ENCODE assay signal across 8 mouse cellular contexts in the genomic region with DNA sequence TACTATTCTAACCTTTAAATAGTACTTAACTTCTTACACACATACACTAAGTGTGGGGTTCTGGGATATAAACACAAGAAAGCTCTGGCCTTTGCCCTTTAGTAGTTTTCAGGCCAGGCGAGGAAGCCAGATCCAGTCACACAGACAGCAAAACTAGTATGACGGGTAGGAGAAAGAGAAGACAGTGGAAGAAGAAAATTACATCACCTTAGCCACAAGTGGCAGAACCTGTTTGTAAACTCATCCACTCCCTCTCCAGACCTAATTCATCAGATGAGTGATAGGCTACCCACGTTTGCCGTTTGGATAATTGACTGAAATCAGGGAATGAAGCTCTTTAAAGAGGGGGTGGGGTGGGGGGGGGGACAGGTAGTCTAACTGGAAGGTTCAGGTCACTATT. TPM values are rescaled to one million over a fixed set of nuclear protein-coding genes. Genes with fewer than 3 reads are reported as not detected.
DNase-seq lines count a peak whose midpoint lies in the region; ATAC-seq and TF ChIP-seq lines count a peak whose summit lies in the region.

No protein-coding gene starts in this region.

- H3K4me2 ChIP-seq in heart, postnatal 0 days (ENCODE audit: low read depth, low read length), result peak overlapping the region; percentile 76
- H3K4me2 ChIP-seq in hindbrain, postnatal 0 days (ENCODE audit: low read depth, low read length), result peak overlapping the region; percentile 59
- H3K4me2 ChIP-seq in midbrain, embryonic 15.5 days, result peak overlapping the region; percentile 74

- no peaks in the 10 kb centered on the region for H3K9me3 ChIP-seq in heart, postnatal 0 days (replicated peaks; ENCODE audit: control insufficient read depth, low read length)
- no peaks in the 10 kb centered on the region for H3K9me3 ChIP-seq in embryonic facial prominence, embryonic 10.5 days
- H3K9me3 ChIP-seq in hindbrain, postnatal 0 days (ENCODE audit: low read length), result no peaks in the 10 kb centered on the region
- no peaks in the 10 kb centered on the region for H3K9me3 ChIP-seq in midbrain, embryonic 15.5 days

- WGBS in heart, postnatal 0 days, result 35% methylated on average over 4 of the region's 4 CpGs
- WGBS in embryonic facial prominence, embryonic 10.5 days, result 37% methylated on average over 4 of the region's 4 CpGs
- 42% methylated on average over 4 of the region's 4 CpGs for WGBS in hindbrain, postnatal 0 days
- 39% methylated on average over 4 of the region's 4 CpGs for whole genome bisulfite sequencing in midbrain, embryonic 15.5 days

- H3K4me1 ChIP-seq in heart, postnatal 0 days (ENCODE audit: control insufficient read depth, insufficient read depth), result peaks cover 13% of the 10 kb centered on the region
- H3K4me1 ChIP-seq in embryonic facial prominence, embryonic 10.5 days, result peaks cover 22% of the 10 kb centered on the region
- peaks cover 11% of the 10 kb centered on the region; the same call in 1 of the 2 replicates for H3K4me1 ChIP-seq in hindbrain, postnatal 0 days (ENCODE audit: insufficient read depth, low read length)
- H3K4me1 ChIP-seq in midbrain, embryonic 15.5 days, result peaks cover 24% of the 10 kb centered on the region

- no peaks in the 10 kb centered on the region for H3K27me3 ChIP-seq in heart, postnatal 0 days (ENCODE audit: control insufficient read depth, insufficient read depth, low read length)
- no peaks in the 10 kb centered on the region for H3K27me3 ChIP-seq in embryonic facial prominence, embryonic 10.5 days (replicated peaks; ENCODE audit: low read depth, poor library complexity, severe bottlenecking)
- H3K27me3 ChIP-seq in hindbrain, postnatal 0 days (ENCODE audit: insufficient read depth, low read length), result no peaks in the 10 kb centered on the region
- no peaks in the 10 kb centered on the region for H3K27me3 ChIP-seq in midbrain, embryonic 15.5 days (replicated peaks)

- no peak for ATAC-seq in heart, postnatal 0 days (ENCODE audit: insufficient read depth, low read depth)
- ATAC-seq in hindbrain, postnatal 0 days, result no peak
- no peak for ATAC-seq in midbrain, embryonic 15.5 days (replicated peaks)

- no peak for TF ChIP-seq CTCF in heart, postnatal 0 days (IDR thresholded peaks at IDR 0.05; ENCODE audit: low read depth)
- no peak for TF ChIP-seq CTCF in hindbrain, postnatal 0 days (IDR thresholded peaks at IDR 0.05; ENCODE audit: low read depth)

- H3K27ac ChIP-seq in heart, postnatal 0 days (ENCODE audit: low read depth), result no peak overlapping the region
- no peak overlapping the region for H3K27ac ChIP-seq in embryonic facial prominence, embryonic 10.5 days (replicated peaks)
- H3K27ac ChIP-seq in hindbrain, postnatal 0 days, result no peak overlapping the region
- no peak overlapping the region for H3K27ac ChIP-seq in midbrain, embryonic 15.5 days

- H3K9ac ChIP-seq in heart, postnatal 0 days (replicated peaks; ENCODE audit: low read depth, low read length), result peak overlapping the region; percentile 82; the same call in 1 of the 2 replicates
- no peak overlapping the region for H3K9ac ChIP-seq in hindbrain, postnatal 0 days (replicated peaks; ENCODE audit: low read length)
- peak overlapping the region; percentile 92; the same call in 1 of the 2 replicates for H3K9ac ChIP-seq in midbrain, embryonic 15.5 days

- H3K4me3 ChIP-seq in heart, postnatal 0 days (ENCODE audit: low read depth, low read length), result peak overlapping the region; percentile 91
- peak overlapping the region; percentile 96 for H3K4me3 ChIP-seq in embryonic facial prominence, embryonic 10.5 days
- peak overlapping the region; percentile 86; the same call in 1 of the 2 replicates for H3K4me3 ChIP-seq in hindbrain, postnatal 0 days (ENCODE audit: low read length)
- peak overlapping the region; percentile 79 for H3K4me3 ChIP-seq in midbrain, embryonic 15.5 days

- no peak for DNase-seq in heart, postnatal 0 days (ENCODE audit: low spot score)
- DNase-seq in heart, postnatal 4 days, result no peak
- no peak for DNase-seq in embryonic facial prominence, embryonic 10.5 days (ENCODE audit: low spot score)
- no peak for DNase-seq in hindbrain, postnatal 0 days (ENCODE audit: low spot score)
- no peak for DNase-seq in layer of hippocampus, postnatal 36 days
- DNase-seq in cerebellum, adult 11-12 months, result no peak
- DNase-seq in left cerebral cortex, adult 9 months (ENCODE audit: low spot score in 2 of 2), result no peak

- no peak for TF ChIP-seq EP300 in heart, postnatal 0 days (IDR thresholded peaks at IDR 0.05; ENCODE audit: low read depth)

- no peaks in the 10 kb centered on the region for H3K36me3 ChIP-seq in heart, postnatal 0 days (replicated peaks; ENCODE audit: control insufficient read depth, insufficient read depth, low read length)
- H3K36me3 ChIP-seq in embryonic facial prominence, embryonic 10.5 days (replicated peaks), result peaks cover 28% of the 10 kb centered on the region
- H3K36me3 ChIP-seq in hindbrain, postnatal 0 days (ENCODE audit: insufficient read depth, low read length), result no peaks in the 10 kb centered on the region
- no peaks in the 10 kb centered on the region for H3K36me3 ChIP-seq in midbrain, embryonic 15.5 days (replicated peaks)

RNA-seq across cellular contexts. Expression of a gene that starts 0.5 kb away (rescaled TPM):
- total RNA-seq in heart, postnatal 0 days (2014; rRNA removed; ENCODE audit: low replicate concordance), result 216 and 219 TPM in 2 replicates
- 205 and 213 TPM in 2 replicates for polyA plus RNA-seq in heart, postnatal 0 days (2015; fragmentation: Nextera tagmentation; extraction: Ambion mirVana)
- 100 to 1,000 TPM; 413 to 425 TPM for total RNA-seq in heart, postnatal 4 days (2021)
- 36.6 and 39.8 TPM in 2 replicates for polyA plus RNA-seq in embryonic facial prominence, embryonic 10.5 days (2016; fragmentation: Nextera tagmentation; extraction: Ambion mirVana)
- 97.3 and 102 TPM in 2 replicates for total RNA-seq in hindbrain, postnatal 0 days (2014; rRNA removed)
- polyA plus RNA-seq in hindbrain, postnatal 0 days (2015; fragmentation: Nextera tagmentation; extraction: Ambion mirVana), result 91.5 and 94.0 TPM in 2 replicates
- polyA plus RNA-seq in midbrain, embryonic 15.5 days (2015; fragmentation: Nextera tagmentation; extraction: Ambion mirVana), result 91.6 and 94.5 TPM in 2 replicates
- 100 to 1,000 TPM; 305 to 384 TPM for total RNA-seq in layer of hippocampus, postnatal 36 days (2021)

RNA-seq across cellular contexts. Expression of a gene that starts 1.7 kb away (rescaled TPM):
- total RNA-seq in heart, postnatal 0 days (2014; rRNA removed; ENCODE audit: low replicate concordance), result 13.3 and 16.7 TPM in 2 replicates
- polyA plus RNA-seq in heart, postnatal 0 days (2015; fragmentation: Nextera tagmentation; extraction: Ambion mirVana), result 8.0 and 10.1 TPM in 2 replicates
- total RNA-seq in heart, postnatal 4 days (2021), result 10 to 100 TPM; 23.5 to 27.2 TPM
- polyA plus RNA-seq in embryonic facial prominence, embryonic 10.5 days (2016; fragmentation: Nextera tagmentation; extraction: Ambion mirVana), result 46.6 and 47.3 TPM in 2 replicates
- 12.7 and 15.0 TPM in 2 replicates for total RNA-seq in hindbrain, postnatal 0 days (2014; rRNA removed)
- 12.5 TPM in 2 replicates for polyA plus RNA-seq in hindbrain, postnatal 0 days (2015; fragmentation: Nextera tagmentation; extraction: Ambion mirVana)
- 23.2 and 24.3 TPM in 2 replicates for polyA plus RNA-seq in midbrain, embryonic 15.5 days (2015; fragmentation: Nextera tagmentation; extraction: Ambion mirVana)
- 10 to 100 TPM; 12.3 to 14.2 TPM for total RNA-seq in layer of hippocampus, postnatal 36 days (2021)
